Comparison of ENCODE assay signal across 9 mouse cellular contexts in the genomic region with DNA sequence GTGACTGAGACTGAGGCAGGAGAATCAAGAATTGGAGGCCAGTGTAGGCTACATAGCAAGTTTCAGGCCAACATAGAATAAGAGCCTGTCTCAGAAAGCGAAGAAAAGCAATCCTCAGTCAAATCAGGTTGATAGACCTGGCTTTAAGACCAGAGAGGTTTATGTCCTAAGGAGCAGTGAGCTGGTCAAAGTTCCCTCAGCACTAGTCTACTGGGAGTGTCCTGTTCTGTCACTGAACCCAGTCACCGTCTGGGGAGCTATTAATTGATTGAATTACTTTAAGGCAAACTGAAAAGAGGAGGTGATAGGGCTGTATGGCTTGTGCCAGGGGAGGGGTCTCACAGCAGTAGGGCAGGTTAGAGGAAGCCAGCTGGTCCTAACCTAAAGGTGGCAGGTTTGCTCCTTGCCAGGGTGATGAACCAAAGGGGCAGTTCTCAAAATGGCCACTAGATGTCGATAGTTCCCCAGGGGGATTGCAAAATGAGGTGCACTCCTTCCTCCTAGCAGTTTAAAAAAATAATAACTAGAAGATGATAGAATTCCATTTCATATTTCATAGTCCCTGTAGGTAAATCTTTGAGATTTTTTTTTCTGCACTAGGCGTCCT. TPM values are rescaled to one million over a fixed set of nuclear protein-coding genes. Genes with fewer than 3 reads are reported as not detected.
DNase-seq lines count a peak whose midpoint lies in the region; ATAC-seq and TF ChIP-seq lines count a peak whose summit lies in the region.
"Had no signal": no experiment of that assay in that cellular context is flagged by ENCODE, and none has a peak within 500 bp of the region (broad histone marks: within the 10 kb centered on the region; RNA-seq: fewer than 3 reads in every experiment).

No protein-coding gene starts in this region.

- H3K27me3 ChIP-seq in hindbrain, embryonic 14.5 days (ENCODE audit: control insufficient read depth, insufficient read depth, low read length): no peaks in the 10 kb centered on the region
- H3K27me3 ChIP-seq in hindbrain, embryonic 13.5 days: peaks cover 14% of the 10 kb centered on the region
- no peaks in the 10 kb centered on the region for H3K27me3 ChIP-seq in intestine, embryonic 15.5 days (replicated peaks)
- no peaks in the 10 kb centered on the region for H3K27me3 ChIP-seq in limb, embryonic 10.5 days (ENCODE audit: low read depth, poor library complexity, severe bottlenecking)
- no peaks in the 10 kb centered on the region for H3K27me3 ChIP-seq in myocyte (ENCODE audit: control insufficient read depth, insufficient read depth, insufficient read length)

- TF ChIP-seq POLR2A in myocyte (IDR thresholded peaks at IDR 0.05; ENCODE audit: insufficient read length, low read depth): no peak

- H3K9me3 ChIP-seq in hindbrain, embryonic 14.5 days (ENCODE audit: control insufficient read depth, low read length): no peaks in the 10 kb centered on the region
- H3K9me3 ChIP-seq in hindbrain, embryonic 13.5 days: no peaks in the 10 kb centered on the region
- H3K9me3 ChIP-seq in intestine, embryonic 15.5 days: no peaks in the 10 kb centered on the region
- H3K9me3 ChIP-seq in limb, embryonic 10.5 days (replicated peaks): no peaks in the 10 kb centered on the region
- H3K9me3 ChIP-seq: neural tube, embryonic 12.5 days had no signal

- peaks cover 58% of the 10 kb centered on the region for H3K36me3 ChIP-seq in hindbrain, embryonic 14.5 days (replicated peaks; ENCODE audit: control insufficient read depth, insufficient read depth)
- H3K36me3 ChIP-seq in hindbrain, embryonic 13.5 days: peaks cover 67% of the 10 kb centered on the region
- peaks cover 42% of the 10 kb centered on the region for H3K36me3 ChIP-seq in intestine, embryonic 15.5 days
- peaks cover 84% of the 10 kb centered on the region for H3K36me3 ChIP-seq in limb, embryonic 10.5 days
- H3K36me3 ChIP-seq in myocyte (ENCODE audit: control insufficient read depth, insufficient read depth): peaks cover 14% of the 10 kb centered on the region

- no peaks in the 10 kb centered on the region for H3K79me2 ChIP-seq in myocyte (ENCODE audit: control insufficient read depth, insufficient read depth)

- no peak overlapping the region for H3K4me3 ChIP-seq in hindbrain, embryonic 14.5 days (replicated peaks; ENCODE audit: low read length)
- no peak overlapping the region for H3K4me3 ChIP-seq in hindbrain, embryonic 13.5 days
- H3K4me3 ChIP-seq in intestine, embryonic 15.5 days (replicated peaks): no peak overlapping the region
- no peak overlapping the region for H3K4me3 ChIP-seq in limb, embryonic 10.5 days
- H3K4me3 ChIP-seq in myocyte: no peak overlapping the region
- H3K4me3 ChIP-seq: neural tube, embryonic 12.5 days had no signal

- H3K4me1 ChIP-seq in hindbrain, embryonic 14.5 days (replicated peaks; ENCODE audit: control insufficient read depth, insufficient read depth, low read length): no peaks in the 10 kb centered on the region
- no peaks in the 10 kb centered on the region for H3K4me1 ChIP-seq in hindbrain, embryonic 13.5 days (replicated peaks)
- H3K4me1 ChIP-seq in intestine, embryonic 15.5 days (replicated peaks): peaks cover 3% of the 10 kb centered on the region; the same call in 1 of the 2 replicates
- H3K4me1 ChIP-seq in limb, embryonic 10.5 days: no peaks in the 10 kb centered on the region
- H3K4me1 ChIP-seq: neural tube, embryonic 12.5 days had no signal

- H3K4me2 ChIP-seq in hindbrain, embryonic 14.5 days (replicated peaks): no peak overlapping the region
- H3K4me2 ChIP-seq in hindbrain, embryonic 13.5 days: no peak overlapping the region
- H3K4me2 ChIP-seq in intestine, embryonic 15.5 days (replicated peaks): no peak overlapping the region
- H3K4me2 ChIP-seq in myocyte (ENCODE audit: low read depth): no peak overlapping the region
- H3K4me2 ChIP-seq: neural tube, embryonic 12.5 days had no signal

- peak; percentile 24; the same call in 1 of the 2 replicates for ATAC-seq in hindbrain, embryonic 14.5 days (ENCODE audit: low FRiP score)
- no peak for ATAC-seq in hindbrain, embryonic 13.5 days (ENCODE audit: low FRiP score)
- peak; percentile 64 for ATAC-seq in intestine, embryonic 15.5 days

- 38% methylated on average over 4 of the region's 4 CpGs for WGBS in hindbrain, embryonic 14.5 days
- WGBS in hindbrain, embryonic 13.5 days: 49% methylated on average over 4 of the region's 4 CpGs
- WGBS in intestine, embryonic 15.5 days: 39% methylated on average over 4 of the region's 4 CpGs
- WGBS in limb, embryonic 10.5 days: 46% methylated on average over 4 of the region's 4 CpGs

- peak; percentile 76 for DNase-seq in hindbrain, embryonic 14.5 days (ENCODE audit: low spot score)
- DNase-seq in adrenal gland, postnatal 10 days: peak; percentile 88
- peak; percentile 68 for DNase-seq in embryo, embryonic 9.5 days (ENCODE audit: extremely low spot score)
- peak; percentile 68 for DNase-seq in limb, embryonic 10.5 days (ENCODE audit: low spot score)
- DNase-seq in thymus, adult 18-20 months: peak; percentile 43 to 62

- no peak overlapping the region for H3K9ac ChIP-seq in hindbrain, embryonic 14.5 days
- H3K9ac ChIP-seq in hindbrain, embryonic 13.5 days: no peak overlapping the region
- no peak overlapping the region for H3K9ac ChIP-seq in intestine, embryonic 15.5 days
- H3K9ac ChIP-seq: neural tube, embryonic 12.5 days had no signal

- H3ac ChIP-seq in myocyte (ENCODE audit: control insufficient read depth, insufficient read length): no peak overlapping the region

- no peak overlapping the region for H3K27ac ChIP-seq in hindbrain, embryonic 14.5 days
- H3K27ac ChIP-seq in hindbrain, embryonic 13.5 days: no peak overlapping the region
- H3K27ac ChIP-seq in intestine, embryonic 15.5 days: no peak overlapping the region
- H3K27ac ChIP-seq in limb, embryonic 10.5 days: no peak overlapping the region
- H3K27ac ChIP-seq: neural tube, embryonic 12.5 days had no signal

TF ChIP-seq in myocyte, 11 proteins besides CTCF, POLR2A, EP300 and RAD21:
- TF ChIP-seq E2F4 (IDR thresholded peaks at IDR 0.05; ENCODE audit: insufficient read depth): no peak
- TF ChIP-seq CEBPB (IDR thresholded peaks at IDR 0.05; ENCODE audit: insufficient read depth, poor library complexity, severe bottlenecking): peak; percentile 52; the same call in 1 of the 2 replicates

RNA-seq across cellular contexts. Expression of gene Nans, which starts 8.3 kb away (rescaled TPM):
- polyA plus RNA-seq in hindbrain, embryonic 14.5 days (2014; fragmentation: Nextera tagmentation; extraction: Ambion mirVana): 59.7 and 60.3 TPM in 2 replicates
- polyA plus RNA-seq in hindbrain, embryonic 13.5 days (2015; fragmentation: Nextera tagmentation; extraction: Ambion mirVana): 64.7 and 67.5 TPM in 2 replicates
- total RNA-seq in adrenal gland, postnatal 10 days (2021): 10 to 100 TPM; 38.3 to 41.0 TPM
- 102 and 113 TPM in 2 replicates for polyA plus RNA-seq in intestine, embryonic 15.5 days (2015; fragmentation: Nextera tagmentation; extraction: Ambion mirVana)
- polyA plus RNA-seq in limb, embryonic 10.5 days (2016; fragmentation: Nextera tagmentation; extraction: Ambion mirVana): 87.2 and 96.1 TPM in 2 replicates
- polyA plus RNA-seq in myocyte (2012; fragmentation: generic; extraction: Trizol): 62.3 TPM

RNA-seq across cellular contexts. Expression of gene Trim14, which starts 38.6 kb away (rescaled TPM):
- 1.7 and 2.2 TPM in 2 replicates for polyA plus RNA-seq in hindbrain, embryonic 14.5 days (2014; fragmentation: Nextera tagmentation; extraction: Ambion mirVana)
- 0.93 and 0.96 TPM in 2 replicates for polyA plus RNA-seq in hindbrain, embryonic 13.5 days (2015; fragmentation: Nextera tagmentation; extraction: Ambion mirVana)
- 1 to 10 TPM; 5.1 to 8.7 TPM for total RNA-seq in adrenal gland, postnatal 10 days (2021)
- 11.4 and 12.6 TPM in 2 replicates for polyA plus RNA-seq in intestine, embryonic 15.5 days (2015; fragmentation: Nextera tagmentation; extraction: Ambion mirVana)
- 0.64 and 0.78 TPM in 2 replicates for polyA plus RNA-seq in limb, embryonic 10.5 days (2016; fragmentation: Nextera tagmentation; extraction: Ambion mirVana)
- polyA plus RNA-seq in myocyte (2012; fragmentation: generic; extraction: Trizol): 0.14 TPM

RNA-seq across cellular contexts. Expression of gene Anp32b, which starts 46.7 kb away (rescaled TPM):
- 63.2 and 68.3 TPM in 2 replicates for polyA plus RNA-seq in hindbrain, embryonic 14.5 days (2014; fragmentation: Nextera tagmentation; extraction: Ambion mirVana)
- 97.0 and 104 TPM in 2 replicates for polyA plus RNA-seq in hindbrain, embryonic 13.5 days (2015; fragmentation: Nextera tagmentation; extraction: Ambion mirVana)
- 100 to 1,000 TPM; 136 to 141 TPM for total RNA-seq in adrenal gland, postnatal 10 days (2021)
- 260 and 262 TPM in 2 replicates for polyA plus RNA-seq in intestine, embryonic 15.5 days (2015; fragmentation: Nextera tagmentation; extraction: Ambion mirVana)
- 405 and 451 TPM in 2 replicates for polyA plus RNA-seq in limb, embryonic 10.5 days (2016; fragmentation: Nextera tagmentation; extraction: Ambion mirVana)
- polyA plus RNA-seq in myocyte (2012; fragmentation: generic; extraction: Trizol): 228 TPM
